Mouse (Mus musculus): ENCODE data around the gene Spaca4.
A peak's percentile ranks its signal among the peaks of the same experiment; 100 is the strongest.

Gene Spaca4

GRCm38 (mm10) chr7:45712022-45712757 is 13.4 kb downstream of the Spaca4 start:
- DNase-seq (ENCODE audit: low read depth, low spot score) = no peak

GRCm38 (mm10) chr7:45711316-45712021 is 14.1 kb downstream of the Spaca4 start:
- DNase-seq (ENCODE audit: low read depth, low spot score) = no peak

DNA sequence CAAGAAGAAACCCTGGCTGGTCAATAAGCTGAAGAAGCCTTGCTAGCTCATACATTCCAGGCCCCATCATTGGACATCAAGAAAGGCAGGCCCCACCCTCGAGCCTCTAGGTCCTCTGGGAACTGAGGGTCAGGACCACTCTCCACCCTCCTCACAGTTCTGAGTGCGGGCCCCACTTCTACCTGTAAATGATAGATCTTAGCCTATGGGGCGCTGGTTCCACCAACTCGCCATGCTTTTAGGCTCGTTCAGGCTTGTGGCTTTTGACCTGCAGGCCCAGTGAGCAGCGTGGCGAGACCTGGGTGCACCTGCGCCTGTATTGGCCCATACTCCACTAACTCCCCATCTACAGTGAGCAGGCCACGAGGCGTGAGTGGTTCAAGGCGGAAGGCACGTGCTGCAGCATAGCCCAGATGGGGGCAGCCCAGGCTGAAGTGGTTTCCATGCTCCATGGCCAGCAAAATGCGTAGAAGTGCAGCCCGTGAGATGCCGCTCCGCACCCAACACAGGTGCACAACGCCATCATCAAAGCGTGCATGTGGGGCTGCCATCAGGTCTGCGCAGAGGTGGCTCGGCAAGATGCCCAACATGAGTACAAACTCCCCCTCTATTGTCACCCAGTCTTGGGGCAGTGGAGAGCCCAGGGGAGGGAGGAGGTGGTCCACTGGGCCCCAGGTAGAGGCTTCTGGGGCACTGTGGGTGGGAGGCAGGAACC is 15.0 kb downstream of the Spaca4 start:
- no peak for DNase-seq (ENCODE audit: low read depth, low spot score)

- no peak for DNase-seq (ENCODE audit: low read depth, low spot score)
Measured at GRCm38 (mm10) chr7:45709677-45710355, 15.8 kb downstream of the Spaca4 start.

DNA sequence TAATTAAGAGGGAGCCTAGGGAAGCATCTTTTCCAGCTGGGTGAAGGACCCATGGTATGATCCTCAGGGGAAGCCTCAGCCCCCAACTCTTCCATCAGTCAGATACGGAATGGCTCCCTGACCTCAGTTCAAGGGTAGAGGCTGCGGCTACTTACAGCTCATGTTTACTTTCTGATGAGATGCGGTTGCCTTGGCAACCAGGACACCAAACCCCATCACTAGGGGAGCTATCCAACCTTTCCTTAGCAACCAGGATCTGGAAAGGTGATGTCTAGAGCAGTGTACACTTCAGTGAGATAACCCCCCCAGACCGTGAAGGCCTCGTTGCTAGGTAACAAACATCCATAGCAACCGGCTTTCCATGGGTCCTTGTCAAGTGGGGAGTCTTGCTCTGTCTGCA is 16.6 kb downstream of the Spaca4 start:
- peak; percentile 77 for DNase-seq (ENCODE audit: low read depth, low spot score)

GRCm38 (mm10) chr7:45708221-45708761 is 17.3 kb downstream of the Spaca4 start:
- no peak for DNase-seq (ENCODE audit: low read depth, low spot score)

- peak; percentile 98 for DNase-seq (ENCODE audit: low read depth, low spot score)
Measured at GRCm38 (mm10) chr7:45707375-45707967, 18.1 kb downstream of the Spaca4 start.

- peak; percentile 92 for DNase-seq (ENCODE audit: low read depth, low spot score)
Measured at GRCm38 (mm10) chr7:45706721-45707241, 18.8 kb downstream of the Spaca4 start.

DNA sequence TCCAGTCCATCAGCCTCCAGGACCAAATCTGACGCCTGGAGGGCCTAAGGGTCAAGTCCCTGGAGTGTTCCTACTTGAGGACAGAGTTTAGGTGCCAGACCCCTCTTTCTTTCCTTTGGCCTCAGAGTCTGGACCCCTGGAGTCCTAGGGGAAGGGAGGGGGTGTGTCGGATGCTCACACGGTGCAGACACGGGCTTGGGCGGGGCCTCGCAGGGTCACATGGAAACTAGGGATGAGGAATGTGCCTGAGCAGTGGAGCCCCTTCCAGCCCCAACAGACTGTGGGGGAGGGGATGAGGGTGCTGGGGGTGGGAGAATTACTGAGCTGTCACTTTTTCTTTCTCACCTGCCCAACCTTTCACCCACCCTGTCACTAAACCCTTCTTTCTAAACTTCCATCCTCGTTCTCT is 19.7 kb downstream of the Spaca4 start:
- peak; percentile 91 for DNase-seq (ENCODE audit: low read depth, low spot score)

- no peak for DNase-seq (ENCODE audit: low read depth, low spot score)
Measured at GRCm38 (mm10) chr7:45705443-45705864, 20.2 kb downstream of the Spaca4 start.

DNA sequence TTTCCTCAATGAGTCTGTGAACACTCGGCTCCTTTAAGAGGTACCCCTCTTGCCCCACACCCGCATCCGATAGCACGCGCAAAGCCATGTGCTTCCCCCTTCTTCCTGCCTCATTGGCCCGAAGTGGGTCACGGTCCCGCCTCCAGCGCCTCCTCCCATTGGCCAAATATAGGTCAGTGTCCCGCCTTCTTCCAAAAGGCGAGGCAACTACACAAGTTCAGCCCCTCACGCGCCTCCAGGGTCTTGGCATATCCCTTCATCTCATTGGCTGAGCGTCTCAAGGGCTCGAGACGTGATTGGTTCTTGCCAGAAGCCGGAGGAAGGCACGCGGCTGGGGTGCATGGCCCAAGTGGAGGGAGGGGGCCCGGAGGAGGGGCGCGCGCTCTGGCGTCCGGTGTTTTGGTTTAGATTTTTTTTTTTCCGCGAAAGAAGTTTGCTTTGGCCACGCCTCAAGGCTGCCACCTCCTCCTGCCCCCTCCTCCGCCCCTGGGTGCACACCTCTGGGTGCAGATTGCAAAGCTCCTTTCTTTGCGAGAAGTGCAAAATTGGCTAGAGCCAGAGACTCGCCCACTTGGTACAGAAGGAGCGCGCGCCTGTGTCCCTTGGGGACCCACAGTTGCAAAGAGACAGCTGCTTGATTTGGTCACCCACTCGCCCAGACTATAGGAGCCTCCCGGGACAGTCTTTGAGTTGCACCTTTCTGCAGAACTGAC is 20.7 kb downstream of the Spaca4 start, which contains the start of gene Dbp:
Gene Dbp, plus strand, starts transcription at position 359 of the 713 bp plus-strand sequence.
- peak; percentile 100 for DNase-seq (ENCODE audit: low read depth, low spot score)

- DNase-seq (ENCODE audit: low read depth, low spot score) = peak; percentile 97
Measured at GRCm38 (mm10) chr7:45704046-45704559, 21.5 kb downstream of the Spaca4 start.

DNA sequence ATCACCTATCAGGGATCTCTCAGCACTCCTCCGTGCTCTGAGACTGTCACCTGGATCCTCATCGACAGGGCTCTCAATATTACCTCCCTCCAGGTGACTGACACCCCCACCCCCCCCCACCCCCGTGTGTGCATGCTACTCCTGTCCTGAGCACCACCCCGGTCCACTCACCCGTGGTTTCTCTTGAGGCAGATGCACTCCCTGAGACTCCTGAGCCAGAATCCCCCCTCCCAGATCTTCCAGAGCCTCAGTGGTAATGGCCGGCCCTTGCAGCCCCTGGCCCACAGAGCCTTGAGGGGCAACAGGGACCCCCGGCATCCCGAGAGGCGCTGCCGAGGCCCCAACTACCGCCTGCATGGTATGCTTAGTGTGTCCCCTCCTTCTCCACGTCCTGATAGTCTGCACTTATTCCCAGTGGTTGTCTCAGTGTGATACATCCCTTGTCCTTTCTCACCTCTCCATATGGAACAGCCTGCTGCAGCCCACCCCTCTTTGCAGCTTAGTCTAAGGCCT is 22.0 kb downstream of the Spaca4 start:
- DNase-seq (ENCODE audit: low read depth, low spot score) = no peak

GRCm38 (mm10) chr7:45702809-45703520 is 22.6 kb downstream of the Spaca4 start:
- DNase-seq (ENCODE audit: low read depth, low spot score) = no peak

DNA sequence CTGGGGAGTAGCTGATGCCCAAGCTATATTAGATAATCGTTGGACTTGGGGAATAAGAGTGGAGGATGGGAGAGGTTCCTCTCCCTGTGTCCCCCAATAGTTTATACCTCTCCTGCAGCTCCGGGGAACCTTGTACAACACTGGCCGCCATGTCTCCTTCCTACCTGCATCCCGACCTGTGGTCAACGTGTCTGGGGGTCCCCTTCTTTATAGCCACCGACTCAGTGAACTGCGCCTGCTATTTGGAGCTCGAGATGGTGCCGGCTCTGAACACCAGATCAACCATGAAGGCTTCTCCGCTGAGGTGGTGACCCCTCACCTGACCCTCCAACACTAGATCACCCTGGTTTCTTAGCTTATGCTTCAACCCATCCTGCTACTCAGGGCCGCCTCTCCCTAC is 23.3 kb downstream of the Spaca4 start:
- DNase-seq (ENCODE audit: low read depth, low spot score) = no peak

- no peak for DNase-seq (ENCODE audit: low read depth, low spot score)
Measured at GRCm38 (mm10) chr7:45701607-45702006, 24.0 kb downstream of the Spaca4 start.

GRCm38 (mm10) chr7:45701072-45701471 is 24.5 kb downstream of the Spaca4 start:
- DNase-seq (ENCODE audit: low read depth, low spot score) = no peak

DNA sequence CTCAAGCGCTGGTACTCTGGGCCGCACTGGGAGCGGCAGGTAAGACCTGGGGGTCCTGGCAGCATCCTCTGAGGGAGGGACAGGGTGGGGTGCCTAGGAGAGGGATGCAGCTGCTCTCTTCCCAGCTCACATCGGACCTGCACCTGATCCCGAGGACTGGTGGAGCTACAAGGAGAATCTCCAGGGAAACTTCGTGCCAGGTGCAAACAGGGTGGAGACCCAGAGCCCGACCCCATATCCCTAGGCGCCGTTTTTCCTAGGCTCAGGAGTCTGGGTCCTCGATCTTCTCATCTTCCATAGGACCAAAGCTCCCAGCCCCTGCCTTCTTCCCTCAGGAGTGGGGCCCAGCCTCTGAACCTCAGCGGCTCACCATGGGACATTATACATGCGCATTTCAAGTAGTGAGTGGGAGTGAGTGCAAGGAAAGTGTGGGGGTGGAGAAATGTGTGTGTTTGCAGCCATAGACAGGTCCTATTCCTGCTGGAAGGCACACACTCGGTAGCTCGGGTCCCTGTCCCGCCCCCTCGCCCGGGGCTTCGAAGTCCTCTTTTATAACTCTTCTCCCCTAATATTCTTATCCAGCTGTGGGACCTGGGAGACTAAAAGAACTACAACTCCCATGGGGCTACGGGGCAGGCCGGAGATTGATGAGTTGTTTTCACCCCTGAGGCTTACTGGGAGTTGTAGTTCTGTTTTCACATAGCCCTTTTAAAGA is 25.2 kb downstream of the Spaca4 start:
- DNase-seq (ENCODE audit: low read depth, low spot score) = peak; percentile 94
